Mouse (Mus musculus): ENCODE data around the gene Adamts9. TPM values are rescaled to one million over a fixed set of nuclear protein-coding genes. Genes with fewer than 3 reads are reported as not detected.

Gene Adamts9
- polyA plus RNA-seq, 1 experiment from 2014 or later, result 13.8 TPM

DNA sequence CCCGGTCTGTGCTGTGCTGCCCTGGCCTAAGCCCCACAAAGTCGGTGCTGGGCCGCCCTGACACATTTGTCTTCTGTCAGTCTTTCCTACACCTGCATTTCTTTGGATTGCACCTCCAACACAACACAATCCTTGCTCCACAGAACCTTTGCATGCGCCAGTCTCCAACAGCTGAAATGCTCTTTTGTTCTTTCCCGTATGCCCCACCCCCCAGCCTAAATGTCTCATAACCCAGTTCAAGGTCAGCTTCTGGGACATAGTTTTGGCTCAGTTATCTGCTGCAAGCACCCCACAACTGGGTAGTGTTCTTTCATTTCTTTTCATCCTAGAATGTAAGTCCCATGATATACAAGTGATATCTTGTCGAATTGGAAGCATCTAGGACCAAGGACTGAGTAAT is 161.8 kb downstream of the Adamts9 start:
- Histone ChIP-seq H3K9me3 (ENCODE audit: control insufficient read depth, low read length) (no peaks in the 10 kb centered on the region), H3K36me3 (ENCODE audit: control insufficient read depth, insufficient read depth, low read length) (peaks cover 17% of the 10 kb centered on the region), H3K4me2 (ENCODE audit: low read depth, low read length) (no peak overlapping the region), H3K9ac (ENCODE audit: low read length) (no peak overlapping the region), H3K27me3 (ENCODE audit: control insufficient read depth, insufficient read depth, low read depth, low read length) (no peaks in the 10 kb centered on the region), H3K4me1 (replicated peaks; ENCODE audit: control insufficient read depth, insufficient read depth, low read length) (no peaks in the 10 kb centered on the region), H3K27ac (ENCODE audit: low read length) (no peak overlapping the region), H3K4me3 (ENCODE audit: low read length) (no peak overlapping the region)
- 85% methylated on average over 6 of the region's 6 CpGs for WGBS
- no peak for ATAC-seq (ENCODE audit: low read depth)

DNA sequence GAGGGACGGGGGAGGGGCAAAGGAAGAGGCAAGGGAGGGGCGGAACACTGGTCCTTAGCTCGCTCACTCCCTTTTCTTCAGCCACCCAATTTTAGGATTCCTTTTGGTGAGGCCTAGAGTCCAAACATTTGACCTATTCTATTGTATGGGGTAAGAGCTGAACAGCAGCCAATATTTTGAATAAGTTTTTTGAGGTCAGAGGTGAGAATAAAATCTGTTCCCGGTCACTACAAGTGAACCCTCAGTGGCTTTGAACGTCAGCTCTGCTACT is 163.4 kb downstream of the Adamts9 start:
- no peaks in the 10 kb centered on the region for H3K27me3 ChIP-seq (ENCODE audit: control insufficient read depth, insufficient read depth, low read depth, low read length)
- no peaks in the 10 kb centered on the region for H3K9me3 ChIP-seq (ENCODE audit: control insufficient read depth, low read length)
- no peak overlapping the region for H3K4me3 ChIP-seq (ENCODE audit: low read length)
- no peak overlapping the region for H3K4me2 ChIP-seq (ENCODE audit: low read depth, low read length)
- no peak overlapping the region for H3K27ac ChIP-seq (ENCODE audit: low read length)
- WGBS, result 35% methylated on average over 5 of the region's 5 CpGs
- no peak overlapping the region for H3K9ac ChIP-seq (ENCODE audit: low read length)
- ATAC-seq (ENCODE audit: low read depth), result no peak
- H3K36me3 ChIP-seq (ENCODE audit: control insufficient read depth, insufficient read depth, low read length), result peaks cover 13% of the 10 kb centered on the region
- no peaks in the 10 kb centered on the region for H3K4me1 ChIP-seq (replicated peaks; ENCODE audit: control insufficient read depth, insufficient read depth, low read length)

DNA sequence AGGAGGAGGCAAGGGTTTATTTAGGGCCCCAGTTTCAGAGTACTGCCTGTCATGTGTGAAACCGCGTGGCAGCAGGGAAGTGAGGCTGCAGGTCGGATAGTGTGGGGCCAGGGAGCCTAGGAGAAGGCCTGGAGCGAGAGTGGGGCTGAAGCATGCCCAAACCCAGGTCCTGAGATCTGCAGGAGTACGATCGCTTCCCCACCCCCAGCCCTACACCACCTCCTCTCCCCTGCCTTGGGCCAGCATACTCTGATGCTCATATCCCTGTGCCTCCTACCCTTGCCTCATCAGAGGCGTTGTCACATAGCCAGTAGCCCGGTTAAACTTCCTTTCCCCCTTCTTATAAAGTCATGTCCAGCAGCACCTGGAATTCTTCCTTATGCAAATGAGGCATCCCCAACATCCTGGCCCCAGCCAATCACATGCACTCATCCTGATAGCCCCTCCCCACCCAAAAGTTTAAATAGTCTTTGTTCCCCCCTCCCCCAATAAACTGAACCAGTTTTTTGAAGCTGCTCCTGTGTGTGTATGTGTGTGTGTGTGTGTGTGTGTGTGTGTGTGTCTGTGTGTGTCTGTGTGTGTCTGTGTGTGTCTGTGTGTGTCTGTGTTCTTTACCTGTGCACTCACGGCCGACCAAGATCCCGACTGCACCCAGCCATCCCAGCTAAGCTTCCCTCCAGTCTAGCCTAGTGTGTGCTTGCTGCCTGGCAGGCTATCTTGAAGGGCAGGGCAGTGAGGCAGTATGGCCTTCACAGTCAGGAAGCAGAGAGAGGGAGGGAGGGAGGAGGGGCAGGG is 164.0 kb downstream of the Adamts9 start:
- Histone ChIP-seq H3K4me2 (ENCODE audit: low read depth, low read length) (no peak overlapping the region), H3K36me3 (ENCODE audit: control insufficient read depth, insufficient read depth, low read length) (peaks cover 13% of the 10 kb centered on the region), H3K9me3 (ENCODE audit: control insufficient read depth, low read length) (no peaks in the 10 kb centered on the region), H3K4me1 (replicated peaks; ENCODE audit: control insufficient read depth, insufficient read depth, low read length) (no peaks in the 10 kb centered on the region), H3K27ac (ENCODE audit: low read length) (no peak overlapping the region), H3K9ac (ENCODE audit: low read length) (no peak overlapping the region), H3K27me3 (ENCODE audit: control insufficient read depth, insufficient read depth, low read depth, low read length) (no peaks in the 10 kb centered on the region), H3K4me3 (ENCODE audit: low read length) (no peak overlapping the region)
- peak; percentile 75 for ATAC-seq (ENCODE audit: low read depth)
- WGBS, result 76% methylated on average over 11 of the region's 11 CpGs

DNA sequence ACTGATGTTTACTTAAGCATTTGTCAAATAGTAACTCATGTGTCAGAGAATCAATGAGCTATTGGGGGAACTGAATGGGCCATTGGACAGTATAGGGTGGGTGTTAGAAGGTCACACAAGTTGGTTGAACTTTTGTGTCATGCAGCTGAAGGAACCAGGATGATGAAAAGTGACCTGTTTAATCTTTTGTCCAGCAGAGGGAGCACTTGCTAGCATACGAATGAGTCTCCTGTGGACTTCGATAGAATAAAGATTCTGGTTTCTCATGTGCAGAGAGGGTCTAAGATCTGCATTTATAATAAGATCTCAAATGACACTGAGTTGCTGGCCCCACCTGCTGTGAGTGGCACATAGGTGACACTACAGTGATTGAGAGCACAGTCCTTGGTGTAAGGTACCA is 166.9 kb downstream of the Adamts9 start:
- H3K36me3 ChIP-seq (ENCODE audit: control insufficient read depth, insufficient read depth, low read length), result peaks cover 15% of the 10 kb centered on the region

DNA sequence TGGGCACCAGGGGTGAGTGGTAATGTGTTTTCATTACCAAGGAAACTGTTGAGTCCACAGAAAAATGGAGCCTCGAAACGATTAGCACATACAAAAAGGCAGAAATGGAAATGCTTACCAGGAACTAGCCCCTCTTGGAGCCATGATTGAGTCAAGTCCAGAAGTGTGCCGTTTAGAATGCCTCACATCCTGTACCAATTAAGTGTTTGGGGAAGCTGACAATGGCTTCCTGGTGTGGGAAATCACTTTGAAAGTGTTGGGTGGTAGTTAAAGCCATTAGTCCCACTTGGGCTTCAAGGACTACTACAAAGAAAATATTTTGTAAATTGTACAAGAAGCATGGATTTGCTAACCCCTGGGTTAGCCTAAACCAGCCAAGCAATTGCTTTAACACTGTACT is 180.9 kb downstream of the Adamts9 start:
- Histone ChIP-seq H3K27ac (ENCODE audit: low read length) (no peak overlapping the region), H3K4me3 (ENCODE audit: low read length) (no peak overlapping the region), H3K4me1 (replicated peaks; ENCODE audit: control insufficient read depth, insufficient read depth, low read length) (no peaks in the 10 kb centered on the region), H3K4me2 (ENCODE audit: low read depth, low read length) (no peak overlapping the region), H3K9me3 (ENCODE audit: control insufficient read depth, low read length) (no peaks in the 10 kb centered on the region), H3K27me3 (ENCODE audit: control insufficient read depth, insufficient read depth, low read depth, low read length) (no peaks in the 10 kb centered on the region), H3K9ac (ENCODE audit: low read length) (no peak overlapping the region), H3K36me3 (ENCODE audit: control insufficient read depth, insufficient read depth, low read length) (no peaks in the 10 kb centered on the region)
- WGBS, result 50% methylated on average over 3 of the region's 3 CpGs
- ATAC-seq (ENCODE audit: low read depth), result no peak

More for the DNA sequence above, 166.9 kb downstream of the Adamts9 start:
- no peak overlapping the region for H3K27ac ChIP-seq (ENCODE audit: low read length)
- H3K9ac ChIP-seq (ENCODE audit: low read length), result no peak overlapping the region
- no peak overlapping the region for H3K4me2 ChIP-seq (ENCODE audit: low read depth, low read length)
- H3K4me3 ChIP-seq (ENCODE audit: low read length), result no peak overlapping the region
- no peaks in the 10 kb centered on the region for H3K9me3 ChIP-seq (ENCODE audit: control insufficient read depth, low read length)
- H3K4me1 ChIP-seq (replicated peaks; ENCODE audit: control insufficient read depth, insufficient read depth, low read length), result no peaks in the 10 kb centered on the region
- WGBS, result 28% methylated on average over 2 of the region's 2 CpGs
- no peaks in the 10 kb centered on the region for H3K27me3 ChIP-seq (ENCODE audit: control insufficient read depth, insufficient read depth, low read depth, low read length)
- no peak for ATAC-seq (ENCODE audit: low read depth)

DNA sequence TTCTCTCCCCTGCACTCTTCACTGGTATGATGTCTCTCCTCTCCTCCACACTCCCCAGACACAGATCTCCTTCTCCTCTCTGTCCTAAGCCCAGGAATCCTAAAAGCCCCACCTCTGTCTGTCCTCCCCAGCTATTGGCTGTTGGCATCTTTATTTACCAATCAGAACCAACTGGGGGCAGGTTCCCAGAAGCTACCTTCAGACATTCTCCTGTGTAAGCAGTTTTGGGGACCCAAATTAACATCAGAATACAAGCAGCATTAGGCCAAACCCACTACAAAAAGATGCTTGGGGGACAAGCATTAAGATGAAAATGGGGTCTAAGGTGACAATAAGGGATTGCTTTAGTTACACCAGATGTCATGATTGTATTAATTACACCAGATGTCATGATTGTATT is 183.7 kb downstream of the Adamts9 start:
- H3K27me3 ChIP-seq (ENCODE audit: control insufficient read depth, insufficient read depth, low read depth, low read length), result no peaks in the 10 kb centered on the region
- H3K4me3 ChIP-seq (ENCODE audit: low read length), result no peak overlapping the region
- no peak for ATAC-seq (ENCODE audit: low read depth)

DNA sequence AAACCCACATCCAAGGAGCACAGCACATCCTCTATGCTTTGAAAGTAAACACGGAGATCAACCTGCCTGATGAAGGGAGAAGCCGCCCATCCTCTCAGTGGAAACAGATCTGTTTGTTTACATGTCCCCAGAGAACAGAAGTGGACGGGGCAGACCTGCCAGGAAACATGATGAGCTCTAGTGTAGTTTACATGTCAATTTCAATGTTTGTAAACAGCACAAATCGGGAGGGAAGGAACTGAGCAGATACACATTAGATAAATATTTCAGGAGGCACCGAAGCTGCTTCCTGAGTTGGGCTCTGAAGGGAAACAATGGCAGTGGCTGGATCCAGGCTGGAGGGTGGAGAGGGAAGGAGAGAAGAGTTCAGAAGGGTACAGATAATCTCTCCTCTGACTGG is 187.5 kb downstream of the Adamts9 start:
- WGBS, result 10% methylated on average over 5 of the region's 5 CpGs
- no peaks in the 10 kb centered on the region for H3K9me3 ChIP-seq (ENCODE audit: control insufficient read depth, low read length)
- no peak for ATAC-seq (ENCODE audit: low read depth)

More for the DNA sequence above, 183.7 kb downstream of the Adamts9 start:
- H3K4me1 ChIP-seq (replicated peaks; ENCODE audit: control insufficient read depth, insufficient read depth, low read length), result no peaks in the 10 kb centered on the region
- H3K36me3 ChIP-seq (ENCODE audit: control insufficient read depth, insufficient read depth, low read length), result no peaks in the 10 kb centered on the region
- H3K9ac ChIP-seq (ENCODE audit: low read length), result no peak overlapping the region
- no peak overlapping the region for H3K27ac ChIP-seq (ENCODE audit: low read length)
- no peaks in the 10 kb centered on the region for H3K9me3 ChIP-seq (ENCODE audit: control insufficient read depth, low read length)
- H3K4me2 ChIP-seq (ENCODE audit: low read depth, low read length), result no peak overlapping the region

DNA sequence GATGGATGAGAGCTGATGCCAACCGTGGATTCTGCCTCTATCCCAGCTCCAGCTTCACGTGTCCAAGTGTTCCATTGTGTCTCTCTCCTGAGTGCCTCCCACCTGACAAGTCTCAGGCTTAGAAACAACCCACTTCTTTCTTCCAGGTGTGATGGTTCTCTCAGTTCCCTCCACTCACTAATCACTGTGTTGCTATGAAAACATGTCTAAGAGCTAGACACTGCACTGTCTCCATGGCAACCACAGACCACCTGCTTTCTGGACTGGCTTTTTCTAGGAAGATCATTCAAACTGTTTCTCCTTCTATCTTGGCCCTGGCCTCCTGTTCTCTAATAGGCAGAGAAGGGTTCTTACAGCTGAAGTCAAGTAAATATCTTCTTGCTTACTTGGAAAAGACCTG is 190.6 kb downstream of the Adamts9 start:
- H3K4me2 ChIP-seq (ENCODE audit: low read depth, low read length), result no peak overlapping the region
- no peak overlapping the region for H3K9ac ChIP-seq (ENCODE audit: low read length)
- H3K27ac ChIP-seq (ENCODE audit: low read length), result no peak overlapping the region
- no peaks in the 10 kb centered on the region for H3K27me3 ChIP-seq (ENCODE audit: control insufficient read depth, insufficient read depth, low read depth, low read length)
- ATAC-seq (ENCODE audit: low read depth), result no peak
- WGBS, result 53% methylated on average over 2 of the region's 2 CpGs
- no peaks in the 10 kb centered on the region for H3K4me1 ChIP-seq (replicated peaks; ENCODE audit: control insufficient read depth, insufficient read depth, low read length)
- H3K9me3 ChIP-seq (ENCODE audit: control insufficient read depth, low read length), result no peaks in the 10 kb centered on the region
- no peaks in the 10 kb centered on the region for H3K36me3 ChIP-seq (ENCODE audit: control insufficient read depth, insufficient read depth, low read length)
- no peak overlapping the region for H3K4me3 ChIP-seq (ENCODE audit: low read length)

More for the DNA sequence above, 187.5 kb downstream of the Adamts9 start:
- H3K27me3 ChIP-seq (ENCODE audit: control insufficient read depth, insufficient read depth, low read depth, low read length), result no peaks in the 10 kb centered on the region
- no peak overlapping the region for H3K4me2 ChIP-seq (ENCODE audit: low read depth, low read length)
- no peak overlapping the region for H3K9ac ChIP-seq (ENCODE audit: low read length)
- no peak overlapping the region for H3K4me3 ChIP-seq (ENCODE audit: low read length)
- H3K36me3 ChIP-seq (ENCODE audit: control insufficient read depth, insufficient read depth, low read length), result no peaks in the 10 kb centered on the region
- no peaks in the 10 kb centered on the region for H3K4me1 ChIP-seq (replicated peaks; ENCODE audit: control insufficient read depth, insufficient read depth, low read length)
- no peak overlapping the region; the same call in 1 of the 2 replicates for H3K27ac ChIP-seq (ENCODE audit: low read length)

DNA sequence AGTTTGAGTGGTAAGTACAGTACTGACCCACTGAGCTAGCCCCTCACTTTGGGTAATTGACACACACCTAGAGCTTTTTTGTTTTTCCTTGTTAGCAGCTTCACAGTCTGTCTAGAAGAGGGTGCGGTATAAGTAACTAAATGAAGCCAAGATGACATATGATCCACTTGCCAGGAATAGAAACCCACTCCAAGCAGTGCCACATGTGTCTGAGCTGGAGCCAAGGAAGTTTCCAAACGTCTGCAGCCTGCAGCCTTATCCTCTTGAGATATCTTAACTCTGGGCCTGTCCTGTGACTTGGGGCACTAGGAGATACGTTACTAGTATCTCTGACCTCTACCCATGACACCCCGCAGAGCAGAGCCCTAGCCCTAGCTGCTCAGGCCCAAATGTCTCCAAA is 193.9 kb downstream of the Adamts9 start:
- Histone ChIP-seq H3K4me1 (replicated peaks; ENCODE audit: control insufficient read depth, insufficient read depth, low read length) (no peaks in the 10 kb centered on the region), H3K4me3 (ENCODE audit: low read length) (no peak overlapping the region), H3K9ac (ENCODE audit: low read length) (no peak overlapping the region), H3K4me2 (ENCODE audit: low read depth, low read length) (no peak overlapping the region), H3K9me3 (ENCODE audit: control insufficient read depth, low read length) (no peaks in the 10 kb centered on the region), H3K36me3 (ENCODE audit: control insufficient read depth, insufficient read depth, low read length) (no peaks in the 10 kb centered on the region), H3K27me3 (ENCODE audit: control insufficient read depth, insufficient read depth, low read depth, low read length) (no peaks in the 10 kb centered on the region), H3K27ac (ENCODE audit: low read length) (no peak overlapping the region)
- ATAC-seq (ENCODE audit: low read depth), result no peak
- 51% methylated on average over 4 of the region's 4 CpGs for WGBS

DNA sequence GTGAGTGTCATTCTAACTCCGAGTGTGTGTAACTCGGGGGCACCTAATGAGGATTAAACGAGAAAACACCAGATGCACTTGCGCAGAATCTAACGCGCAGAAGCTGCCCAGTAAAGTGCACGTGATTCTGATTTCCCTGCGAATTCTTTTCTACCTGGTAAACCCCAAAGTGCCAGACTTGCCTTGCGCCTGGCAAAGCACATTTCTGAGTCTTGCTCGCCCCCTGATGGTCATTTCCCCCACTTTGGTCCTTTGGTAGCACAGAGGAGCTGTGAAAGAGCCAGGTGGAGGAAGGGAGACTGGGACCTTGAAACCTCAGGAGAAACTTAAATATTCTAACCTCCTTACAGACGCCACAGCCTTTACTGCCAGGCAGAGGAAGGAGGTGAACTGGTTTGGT is 199.7 kb downstream of the Adamts9 start:
- Histone ChIP-seq H3K27ac (ENCODE audit: low read length) (no peak overlapping the region), H3K9ac (ENCODE audit: low read length) (no peak overlapping the region), H3K4me1 (replicated peaks; ENCODE audit: control insufficient read depth, insufficient read depth, low read length) (no peaks in the 10 kb centered on the region), H3K4me2 (ENCODE audit: low read depth, low read length) (peak overlapping the region; percentile 28; the same call in 1 of the 2 replicates), H3K4me3 (ENCODE audit: low read length) (no peak overlapping the region), H3K27me3 (ENCODE audit: control insufficient read depth, insufficient read depth, low read depth, low read length) (no peaks in the 10 kb centered on the region), H3K36me3 (ENCODE audit: control insufficient read depth, insufficient read depth, low read length) (no peaks in the 10 kb centered on the region), H3K9me3 (ENCODE audit: control insufficient read depth, low read length) (no peaks in the 10 kb centered on the region)
- 8% methylated on average over 11 of the region's 11 CpGs for WGBS
- peak; percentile 36; the same call in 1 of the 2 replicates for ATAC-seq (ENCODE audit: low read depth)

All from lung, embryonic 16.5 days (tissue).